Mouse (Mus musculus) ES-E14 (cell line): ENCODE data around the gene Sufu. TPM values are rescaled to one million over a fixed set of nuclear protein-coding genes. Genes with fewer than 3 reads are reported as not detected.

Experiments used
- DNase-seq: peaks from one replicate; pipeline ENCODE4 v3.0.0-alpha.2; 2013; ENCODE audit warnings: low read depth, low spot score
- H3K27ac ChIP-seq: 2 replicates; pipeline ENCODE4 v1.5.1; 2012; ENCODE audit warnings: low read depth, mild to moderate bottlenecking, low read length, moderate library complexity, mixed read lengths; ENCODE audit not compliant: poor library complexity, insufficient read depth, severe bottlenecking
- H3K36me3 ChIP-seq: 2 replicates; pipeline ENCODE4 v1.6.1; 2012; ENCODE audit warnings: mild to moderate bottlenecking, low read length, moderate library complexity, mixed read lengths; ENCODE audit not compliant: control insufficient read depth, poor library complexity, insufficient read depth, severe bottlenecking
- H3K4me1 ChIP-seq, 2 experiments: fragments of 150-350 bp in 1 of 2; sonication (generic) in 1 of 2; 2 replicates each; pipeline ENCODE4 v1.6.1; 2012; ENCODE audit warnings: low read length in 2 of 2, mild to moderate bottlenecking in 1 of 2, mixed read lengths in 1 of 2; ENCODE audit not compliant: control insufficient read depth in 2 of 2, insufficient read depth in 2 of 2, poor library complexity in 1 of 2
- H3K4me3 ChIP-seq, 2 experiments: fragments of 150-350 bp in 1 of 2; sonication (generic) in 1 of 2; 2 replicates each; pipeline ENCODE4 v1.5.1; 2012; ENCODE audit warnings: low read length in 2 of 2, low read depth in 1 of 2, mild to moderate bottlenecking in 1 of 2, mixed read lengths in 1 of 2; ENCODE audit not compliant: insufficient read depth in 1 of 2, poor library complexity in 1 of 2, severe bottlenecking in 1 of 2
- H3K9ac ChIP-seq: 2 replicates; pipeline ENCODE4 v1.6.1; 2012; ENCODE audit warnings: low read depth, mild to moderate bottlenecking, low read length, mixed read lengths; ENCODE audit not compliant: poor library complexity, insufficient read depth, severe bottlenecking
- H3K9me3 ChIP-seq: fragments of 150-350 bp; sonication (generic); 2 replicates; pipeline ENCODE4 v1.6.1; 2012; ENCODE audit warnings: low read depth, mild to moderate bottlenecking, low read length; ENCODE audit not compliant: control insufficient read depth, insufficient read depth
- CHD2 ChIP-seq: IDR thresholded peaks from 2 replicates; pipeline ENCODE4 v1.6.1; 2014; ENCODE audit warnings: mild to moderate bottlenecking, low read depth, low read length, inconsistent platforms
- HCFC1 ChIP-seq: IDR thresholded peaks from 2 replicates; pipeline ENCODE4 v1.6.1; 2012; ENCODE audit warnings: low read length, inconsistent platforms, borderline replicate concordance; ENCODE audit not compliant: insufficient read depth
- MAFK ChIP-seq: IDR thresholded peaks from 2 replicates; pipeline ENCODE4 v1.6.1; 2014; ENCODE audit warnings: mild to moderate bottlenecking, low read depth, low read length, inconsistent platforms; ENCODE audit not compliant: insufficient read depth
- ZC3H11A ChIP-seq: IDR thresholded peaks from 2 replicates; pipeline ENCODE4 v1.6.1; 2012; ENCODE audit warnings: low read depth, mild to moderate bottlenecking, inconsistent platforms, low read length, borderline replicate concordance
- ZNF384 ChIP-seq: IDR thresholded peaks from 2 replicates; pipeline ENCODE4 v1.6.1; 2012; ENCODE audit warnings: low read depth, low read length, inconsistent platforms
- in situ Hi-C, 2 experiments: fragments of 600-800 bp; cut with MboI; formaldehyde crosslinking; loops; one replicate each; pipeline ENCODE4 v1.15.1; 2025; ENCODE audit warnings: low sequenced_read_pairs in 2 of 2, inconsistent platforms in 1 of 2; ENCODE audit not compliant: unreplicated experiment in 2 of 2
- total RNA-seq: library from RNA; depleted of rRNA; stranded (reverse); fragments of 300-350 nt; gene quantifications from 2 replicates; pipeline ENCODE4 v1.2.3, GENCODE M21; 2012

The Sufu gene
- total RNA-seq, 1 experiment: 14.5 TPM

GRCm38 (mm10) chr19:46505646-46506371, 109.1 kb downstream of the Sufu start:
- H3K4me1 ChIP-seq: peaks cover 6 to 21% of the 10 kb centered on the region in 2 experiments
- peak overlapping the region in 1 of 2 experiments; percentile 28; a peak in 3 of 4 replicates for H3K4me3 ChIP-seq
- H3K9ac ChIP-seq: peak overlapping the region; percentile 22; the same call in 1 of the 2 replicates
- peaks cover 29% of the 10 kb centered on the region for H3K36me3 ChIP-seq
- DNase-seq: no peak
- TF ChIP-seq ZC3H11A (no peak), MAFK (no peak), CHD2 (no peak), HCFC1 (no peak), ZNF384 (no peak)
- no peak overlapping the region for H3K27ac ChIP-seq
- in situ Hi-C loops: no loop called here
- H3K9me3 ChIP-seq: no peaks in the 10 kb centered on the region

DNA sequence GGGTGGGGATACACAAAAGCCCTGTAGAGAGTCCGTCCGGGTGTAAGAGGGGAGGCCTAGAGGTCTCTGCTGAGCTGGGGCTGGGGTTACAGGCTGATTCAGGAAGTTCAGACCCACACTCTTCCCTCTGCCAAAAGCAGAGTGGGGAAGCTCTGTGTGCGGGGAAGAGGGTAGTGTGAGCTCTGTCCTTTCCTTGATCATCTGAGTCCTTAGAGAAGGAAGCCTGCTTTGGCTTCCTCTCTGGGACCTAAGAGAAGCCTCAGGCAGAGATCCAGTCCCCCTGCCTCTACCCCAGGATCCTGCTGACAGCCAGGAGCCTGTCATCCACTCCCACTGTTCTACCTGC, 109.6 kb downstream of the Sufu start:
- Histone ChIP-seq H3K4me1 (peaks cover 6 to 24% of the 10 kb centered on the region in 2 experiments), H3K4me3 (peak overlapping the region in 1 of 2 experiments; percentile 28; a peak in 1 of 4 replicates), H3K27ac (no peak overlapping the region), H3K9me3 (no peaks in the 10 kb centered on the region), H3K9ac (peak overlapping the region; percentile 22; the same call in 1 of the 2 replicates), H3K36me3 (peaks cover 32% of the 10 kb centered on the region)
- no peak for DNase-seq
- in situ Hi-C loops: no loop called here
- TF ChIP-seq HCFC1: no peak
- no peak for TF ChIP-seq ZC3H11A
- no peak for TF ChIP-seq CHD2
- TF ChIP-seq MAFK: no peak
- TF ChIP-seq ZNF384: no peak

GRCm38 (mm10) chr19:46507181-46507581, 110.5 kb downstream of the Sufu start:
- in situ Hi-C loops: no loop called here
- Histone ChIP-seq H3K36me3 (peaks cover 34% of the 10 kb centered on the region), H3K9ac (0 out of 2 replicates have a peak overlapping the region, but pooled peaks have one; percentile 4), H3K27ac (no peak overlapping the region), H3K4me1 (peaks cover 8 to 26% of the 10 kb centered on the region in 2 experiments), H3K4me3 (no peak overlapping the region), H3K9me3 (no peaks in the 10 kb centered on the region)
- TF ChIP-seq CHD2 (no peak), HCFC1 (no peak), MAFK (no peak), ZNF384 (no peak), ZC3H11A (no peak)
- no peak for DNase-seq

DNA sequence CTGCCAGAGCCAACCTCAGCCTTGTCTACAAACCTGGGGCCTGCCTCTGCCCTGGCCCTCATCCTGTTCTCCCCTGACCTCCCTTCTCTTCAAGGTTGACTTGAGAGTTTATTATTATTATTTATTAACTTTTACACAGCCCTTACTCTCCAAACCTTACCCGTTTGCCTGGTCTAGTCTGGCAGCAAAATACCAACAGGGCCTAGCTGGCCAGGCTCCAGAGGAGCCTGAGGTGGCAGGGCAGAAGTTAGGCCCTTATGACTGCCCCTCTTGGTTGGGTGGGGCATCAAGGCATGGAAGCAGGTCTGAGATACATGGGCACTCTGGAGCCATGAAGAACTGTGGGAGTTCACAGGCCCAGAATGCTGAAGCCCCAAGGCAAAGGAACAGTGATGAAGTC, 111.1 kb downstream of the Sufu start:
- in situ Hi-C loops: no loop called here
- no peak overlapping the region for H3K4me3 ChIP-seq
- DNase-seq: no peak
- TF ChIP-seq ZC3H11A (no peak), HCFC1 (no peak), CHD2 (no peak), ZNF384 (no peak), MAFK (no peak)
- H3K27ac ChIP-seq: no peak overlapping the region
- H3K9ac ChIP-seq: no peak overlapping the region
- no peaks in the 10 kb centered on the region for H3K9me3 ChIP-seq
- H3K4me1 ChIP-seq: peaks cover 8 to 27% of the 10 kb centered on the region in 2 experiments
- H3K36me3 ChIP-seq: peaks cover 37% of the 10 kb centered on the region
